Mouse (Mus musculus): Measurements from ENCODE around the gene Trim3. TPM values are rescaled to one million over a fixed set of nuclear protein-coding genes. Genes with fewer than 3 reads are reported as not detected.

Trim3 gene
- polyA plus RNA-seq, 1 experiment from 2014 or later = 85.5 TPM

DNA sequence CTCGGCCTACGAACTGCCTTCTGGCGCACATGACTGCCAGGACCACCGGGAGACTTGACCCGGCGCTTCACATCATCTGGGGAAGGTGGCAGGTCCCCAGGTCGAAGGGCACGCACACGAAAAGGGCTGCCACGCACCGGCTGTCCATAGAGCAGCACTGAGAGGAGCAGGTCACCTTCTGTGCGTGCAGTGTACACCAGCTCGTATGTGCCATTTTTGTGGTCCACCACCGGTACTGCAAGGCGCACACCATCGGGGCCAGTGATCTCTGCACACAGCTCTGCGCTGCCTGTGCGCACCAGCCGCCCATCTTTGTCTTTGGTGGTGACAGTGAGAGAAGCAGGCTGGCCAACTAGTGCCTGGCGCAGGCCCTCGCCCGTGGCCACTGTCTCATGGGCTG is 15.6 kb downstream of the Trim3 start:
- peaks cover 99% of the 10 kb centered on the region for H3K36me3 ChIP-seq (replicated peaks; ENCODE audit: control insufficient read depth, insufficient read depth)
- H3K4me2 ChIP-seq (replicated peaks) = no peak overlapping the region
- no peaks in the 10 kb centered on the region for H3K4me1 ChIP-seq (replicated peaks; ENCODE audit: control insufficient read depth, insufficient read depth, low read length)
- no peaks in the 10 kb centered on the region for H3K27me3 ChIP-seq (ENCODE audit: control insufficient read depth, insufficient read depth, low read length)
- H3K9me3 ChIP-seq (ENCODE audit: control insufficient read depth, low read length) = no peaks in the 10 kb centered on the region
- DNase-seq (ENCODE audit: low spot score) = no peak
- WGBS = 96% methylated on average over 22 of the region's 22 CpGs
- no peak overlapping the region for H3K4me3 ChIP-seq (replicated peaks; ENCODE audit: low read length)
- no peak overlapping the region for H3K27ac ChIP-seq
- ATAC-seq (ENCODE audit: low FRiP score) = no peak
- H3K9ac ChIP-seq = no peak overlapping the region

DNA sequence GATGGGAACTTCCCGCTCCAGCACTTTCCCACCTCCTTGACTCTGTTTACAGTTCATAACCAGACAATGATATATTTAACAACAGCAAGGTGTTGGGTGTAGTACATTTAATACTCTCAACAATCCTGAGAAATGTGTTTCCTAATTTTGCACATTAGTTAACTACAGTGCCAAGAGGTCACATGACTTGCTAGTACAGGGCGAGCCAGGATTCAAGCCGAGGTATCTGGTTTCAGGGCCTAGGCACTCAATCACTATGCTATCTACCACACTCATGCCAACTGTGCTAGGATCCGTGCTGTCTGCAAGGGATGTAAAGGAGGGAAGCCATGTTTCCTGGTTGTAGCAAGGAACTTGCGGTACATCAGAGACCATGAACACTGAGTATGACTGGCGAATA is 16.8 kb downstream of the Trim3 start:
- 95% methylated on average over 6 of the region's 6 CpGs for WGBS
- ATAC-seq (ENCODE audit: low FRiP score) (no peak), DNase-seq (ENCODE audit: low spot score) (no peak)
- Histone ChIP-seq H3K27ac (no peak overlapping the region), H3K27me3 (ENCODE audit: control insufficient read depth, insufficient read depth, low read length) (no peaks in the 10 kb centered on the region), H3K36me3 (replicated peaks; ENCODE audit: control insufficient read depth, insufficient read depth) (peaks cover 99% of the 10 kb centered on the region), H3K4me1 (replicated peaks; ENCODE audit: control insufficient read depth, insufficient read depth, low read length) (no peaks in the 10 kb centered on the region), H3K4me3 (replicated peaks; ENCODE audit: low read length) (no peak overlapping the region), H3K9ac (no peak overlapping the region), H3K4me2 (replicated peaks) (no peak overlapping the region), H3K9me3 (ENCODE audit: control insufficient read depth, low read length) (no peaks in the 10 kb centered on the region)

DNA sequence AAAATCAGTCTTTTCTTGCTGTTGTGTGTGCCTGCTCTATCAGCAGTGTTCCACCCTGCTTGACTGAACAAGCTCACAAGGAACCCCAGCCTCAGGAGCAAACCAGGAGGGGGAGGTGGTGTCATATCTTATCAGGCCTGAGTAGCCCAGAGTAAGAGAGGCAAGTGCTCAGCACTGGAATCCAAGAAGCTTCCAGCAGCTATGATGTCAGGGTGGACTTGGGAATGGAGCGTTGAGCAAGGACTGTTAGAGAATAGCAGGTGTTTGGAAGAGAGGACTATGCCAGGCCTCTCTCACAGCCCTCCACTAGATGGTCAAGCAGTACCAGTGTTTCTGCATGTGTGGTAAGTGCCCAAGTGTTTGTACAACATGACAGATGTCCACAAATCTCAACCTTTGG is 17.7 kb downstream of the Trim3 start:
- Histone ChIP-seq H3K27ac (no peak overlapping the region), H3K9ac (no peak overlapping the region), H3K4me1 (replicated peaks; ENCODE audit: control insufficient read depth, insufficient read depth, low read length) (no peaks in the 10 kb centered on the region), H3K4me3 (replicated peaks; ENCODE audit: low read length) (no peak overlapping the region), H3K27me3 (ENCODE audit: control insufficient read depth, insufficient read depth, low read length) (no peaks in the 10 kb centered on the region), H3K36me3 (replicated peaks; ENCODE audit: control insufficient read depth, insufficient read depth) (peaks cover 99% of the 10 kb centered on the region), H3K4me2 (replicated peaks) (no peak overlapping the region), H3K9me3 (ENCODE audit: control insufficient read depth, low read length) (no peaks in the 10 kb centered on the region)
- 100% methylated on average over 1 of the region's 1 CpGs for WGBS
- DNase-seq (ENCODE audit: low spot score) = no peak
- no peak for ATAC-seq (ENCODE audit: low FRiP score)

DNA sequence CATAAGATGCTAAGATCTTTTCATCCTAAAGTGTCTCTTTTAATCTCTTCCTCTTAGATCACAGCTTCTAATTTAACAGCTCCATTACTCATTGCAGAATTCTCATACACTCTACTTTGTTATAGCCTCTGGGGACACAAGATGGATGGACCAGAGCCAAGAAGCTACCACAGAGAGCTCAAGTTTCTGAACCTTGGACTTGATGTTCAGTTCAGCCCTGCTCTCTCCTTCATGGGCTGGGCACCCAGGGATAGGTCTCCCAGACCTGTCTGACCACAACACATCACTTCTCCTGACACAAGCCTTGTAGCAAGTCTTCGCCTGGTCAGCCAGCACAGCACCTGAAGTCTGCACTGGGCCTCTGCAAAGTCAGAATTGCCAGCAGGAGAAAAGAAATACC is 19.0 kb downstream of the Trim3 start:
- peaks cover 98% of the 10 kb centered on the region for H3K36me3 ChIP-seq (replicated peaks; ENCODE audit: control insufficient read depth, insufficient read depth)
- H3K4me3 ChIP-seq (replicated peaks; ENCODE audit: low read length) = no peak overlapping the region
- H3K27me3 ChIP-seq (ENCODE audit: control insufficient read depth, insufficient read depth, low read length) = no peaks in the 10 kb centered on the region
- no peak overlapping the region for H3K4me2 ChIP-seq (replicated peaks)
- H3K9me3 ChIP-seq (ENCODE audit: control insufficient read depth, low read length) = no peaks in the 10 kb centered on the region
- ATAC-seq (ENCODE audit: low FRiP score) (no peak), DNase-seq (ENCODE audit: low spot score) (no peak)
- no peaks in the 10 kb centered on the region for H3K4me1 ChIP-seq (replicated peaks; ENCODE audit: control insufficient read depth, insufficient read depth, low read length)
- no peak overlapping the region for H3K9ac ChIP-seq
- whole genome bisulfite sequencing = 96% methylated on average over 1 of the region's 1 CpGs
- H3K27ac ChIP-seq = no peak overlapping the region

DNA sequence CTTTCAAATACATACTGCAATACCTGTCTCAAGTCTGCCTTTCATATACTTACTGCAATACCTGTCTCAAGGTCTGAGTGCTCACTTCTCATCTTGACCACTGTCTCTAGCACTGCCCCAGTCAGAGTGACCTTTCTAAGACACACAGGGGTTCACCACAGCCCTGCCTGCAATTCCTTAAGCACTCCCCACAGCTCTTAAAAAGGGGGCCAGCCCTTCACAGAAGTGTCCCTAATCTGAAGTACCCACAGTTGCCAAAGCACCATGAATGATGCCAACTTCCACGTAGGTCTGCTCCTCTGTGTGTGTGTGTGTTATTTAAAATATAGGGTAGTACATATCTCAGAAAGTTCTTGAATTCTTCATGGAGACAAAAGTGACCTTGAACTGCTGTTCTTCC is 21.6 kb downstream of the Trim3 start:
- Histone ChIP-seq H3K9me3 (ENCODE audit: control insufficient read depth, low read length) (no peaks in the 10 kb centered on the region), H3K4me2 (replicated peaks) (no peak overlapping the region), H3K4me1 (replicated peaks; ENCODE audit: control insufficient read depth, insufficient read depth, low read length) (no peaks in the 10 kb centered on the region), H3K4me3 (replicated peaks; ENCODE audit: low read length) (no peak overlapping the region), H3K36me3 (replicated peaks; ENCODE audit: control insufficient read depth, insufficient read depth) (peaks cover 71% of the 10 kb centered on the region), H3K27ac (no peak overlapping the region), H3K27me3 (ENCODE audit: control insufficient read depth, insufficient read depth, low read length) (no peaks in the 10 kb centered on the region), H3K9ac (no peak overlapping the region)
- ATAC-seq (ENCODE audit: low FRiP score) (no peak), DNase-seq (ENCODE audit: low spot score) (no peak)
- 96% methylated on average over 1 of the region's 1 CpGs for WGBS

DNA sequence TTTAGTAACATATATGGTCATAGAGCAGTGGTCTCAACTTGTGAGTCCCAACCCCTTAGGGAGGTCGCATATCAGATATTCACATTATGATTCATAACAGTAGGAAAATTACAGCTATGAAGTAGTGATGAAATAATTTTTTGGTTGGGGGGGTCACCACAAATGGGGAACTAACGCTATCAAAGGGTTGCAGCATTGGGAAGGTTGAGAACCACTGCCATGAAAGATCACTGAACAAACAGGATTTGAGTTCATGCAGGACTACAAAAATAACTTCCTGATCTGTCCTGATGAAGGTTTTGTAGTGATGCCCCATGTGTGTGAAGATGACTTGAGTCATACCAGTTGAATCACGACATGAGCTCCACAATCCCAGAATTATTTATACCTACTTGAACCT is 24.9 kb downstream of the Trim3 start:
- 91% methylated on average over 3 of the region's 3 CpGs for WGBS
- no peak overlapping the region for H3K4me3 ChIP-seq (replicated peaks; ENCODE audit: low read length)
- no peaks in the 10 kb centered on the region for H3K4me1 ChIP-seq (replicated peaks; ENCODE audit: control insufficient read depth, insufficient read depth, low read length)

DNA sequence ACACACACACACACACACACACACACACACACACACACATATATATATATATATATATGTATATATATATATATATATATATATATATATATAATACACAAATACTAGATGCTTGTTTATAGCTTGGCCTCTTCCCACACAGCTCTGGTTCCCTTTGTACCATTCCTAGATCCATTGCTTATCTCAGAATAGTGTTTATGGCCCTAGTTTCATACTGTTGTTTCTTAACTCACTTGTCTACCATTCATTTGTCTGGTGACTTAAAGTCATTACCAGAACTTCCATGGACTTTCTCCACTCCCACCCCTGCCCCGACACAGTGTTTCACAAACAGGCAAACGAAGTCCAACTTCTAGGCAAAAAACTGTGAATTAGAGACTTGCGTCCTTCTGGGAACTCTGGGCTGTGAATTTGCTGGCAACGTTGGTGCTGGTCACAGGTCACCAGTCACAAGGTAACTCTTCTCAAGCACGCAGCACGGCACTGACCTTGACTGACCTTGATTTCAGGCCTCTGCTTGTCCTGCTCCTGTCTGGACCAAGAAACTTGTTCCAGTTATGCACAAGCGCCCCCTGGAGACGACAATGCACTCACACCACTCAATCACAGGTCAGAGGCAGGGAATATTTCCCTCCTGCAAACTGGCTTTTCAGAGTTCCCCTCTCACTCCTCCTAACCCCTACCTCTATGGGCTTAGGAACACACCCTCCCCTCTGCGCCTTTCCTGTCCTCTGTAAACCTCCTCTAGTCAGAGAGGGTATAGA is 30.3 kb downstream of the Trim3 start:
- Histone ChIP-seq H3K4me3 (replicated peaks; ENCODE audit: low read length) (no peak overlapping the region), H3K9ac (no peak overlapping the region), H3K27me3 (ENCODE audit: control insufficient read depth, insufficient read depth, low read length) (no peaks in the 10 kb centered on the region), H3K27ac (no peak overlapping the region), H3K9me3 (ENCODE audit: control insufficient read depth, low read length) (no peaks in the 10 kb centered on the region), H3K36me3 (replicated peaks; ENCODE audit: control insufficient read depth, insufficient read depth) (no peaks in the 10 kb centered on the region), H3K4me1 (replicated peaks; ENCODE audit: control insufficient read depth, insufficient read depth, low read length) (no peaks in the 10 kb centered on the region), H3K4me2 (replicated peaks) (no peak overlapping the region)
- peak; percentile 46; the same call in 1 of the 2 replicates for ATAC-seq (ENCODE audit: low FRiP score)
- DNase-seq (ENCODE audit: low spot score) = peak; percentile 61
- WGBS = 35% methylated on average over 9 of the region's 9 CpGs

More for the DNA sequence above, 24.9 kb downstream of the Trim3 start:
- H3K27me3 ChIP-seq (ENCODE audit: control insufficient read depth, insufficient read depth, low read length) = no peaks in the 10 kb centered on the region
- H3K4me2 ChIP-seq (replicated peaks) = no peak overlapping the region
- H3K27ac ChIP-seq = no peak overlapping the region
- DNase-seq (ENCODE audit: low spot score) (no peak), ATAC-seq (ENCODE audit: low FRiP score) (no peak)
- H3K9me3 ChIP-seq (ENCODE audit: control insufficient read depth, low read length) = no peaks in the 10 kb centered on the region
- peaks cover 38% of the 10 kb centered on the region for H3K36me3 ChIP-seq (replicated peaks; ENCODE audit: control insufficient read depth, insufficient read depth)
- no peak overlapping the region for H3K9ac ChIP-seq

DNA sequence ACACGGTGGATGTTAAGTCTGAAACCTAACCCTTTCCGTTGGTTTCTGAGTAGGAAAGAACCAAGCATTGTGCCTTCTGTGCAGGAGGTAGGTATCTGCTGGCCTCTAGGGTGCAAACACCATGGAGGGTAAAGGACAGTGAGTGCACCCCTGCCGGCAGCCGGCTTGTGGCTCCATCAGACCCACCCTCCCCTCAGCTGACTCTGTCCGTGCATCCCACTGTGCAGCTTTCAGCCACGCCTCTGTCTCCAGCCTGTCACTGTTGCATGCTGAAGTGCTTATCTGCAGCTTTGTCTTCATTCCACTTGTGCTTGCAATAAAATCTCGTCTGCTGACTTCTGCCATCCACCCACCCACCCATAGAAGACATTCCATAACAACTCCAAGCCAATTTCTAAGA is 43.3 kb downstream of the Trim3 start:
- no peaks in the 10 kb centered on the region for H3K27me3 ChIP-seq (ENCODE audit: control insufficient read depth, insufficient read depth, low read length)
- no peak overlapping the region for H3K9ac ChIP-seq
- no peaks in the 10 kb centered on the region for H3K9me3 ChIP-seq (ENCODE audit: control insufficient read depth, low read length)
- no peaks in the 10 kb centered on the region for H3K36me3 ChIP-seq (replicated peaks; ENCODE audit: control insufficient read depth, insufficient read depth)
- H3K27ac ChIP-seq = no peak overlapping the region
- ATAC-seq (ENCODE audit: low FRiP score) (no peak), DNase-seq (ENCODE audit: low spot score) (no peak)
- H3K4me1 ChIP-seq (replicated peaks; ENCODE audit: control insufficient read depth, insufficient read depth, low read length) = no peaks in the 10 kb centered on the region
- H3K4me2 ChIP-seq (replicated peaks) = no peak overlapping the region
- H3K4me3 ChIP-seq (replicated peaks; ENCODE audit: low read length) = no peak overlapping the region
- 25% methylated on average over 7 of the region's 7 CpGs for WGBS

DNA sequence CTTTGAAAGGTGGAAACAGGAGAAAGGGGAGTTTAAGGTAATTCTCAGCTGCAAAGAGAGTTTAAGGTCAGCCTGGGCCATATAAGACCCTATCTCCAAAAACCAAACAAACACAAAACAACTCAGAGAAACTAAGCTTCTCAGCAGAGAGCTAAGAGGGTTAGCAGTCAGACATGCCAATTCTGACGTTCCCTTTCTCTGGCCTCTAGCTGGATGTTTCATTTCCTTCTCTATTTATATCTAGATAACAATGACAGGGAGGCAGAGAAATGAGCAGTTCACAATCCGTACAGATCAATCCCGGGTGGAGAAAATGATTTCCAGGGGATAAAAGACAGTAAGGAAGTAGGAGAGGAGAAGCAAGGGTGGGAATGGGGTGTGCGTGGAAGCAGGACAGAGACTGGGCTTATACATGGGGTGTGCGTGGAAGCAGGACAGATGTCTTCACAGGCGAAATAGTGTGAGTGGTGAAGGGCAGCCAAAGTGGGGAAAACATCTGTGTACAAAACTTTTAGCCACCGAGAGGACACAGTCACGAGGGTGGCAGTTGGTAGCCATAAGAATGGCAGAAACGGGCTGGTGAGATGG is 45.0 kb downstream of the Trim3 start:
- H3K36me3 ChIP-seq (replicated peaks; ENCODE audit: control insufficient read depth, insufficient read depth) = no peaks in the 10 kb centered on the region
- H3K27me3 ChIP-seq (ENCODE audit: control insufficient read depth, insufficient read depth, low read length) = no peaks in the 10 kb centered on the region
- WGBS = 81% methylated on average over 9 of the region's 9 CpGs
- H3K9me3 ChIP-seq (ENCODE audit: control insufficient read depth, low read length) = no peaks in the 10 kb centered on the region
- DNase-seq (ENCODE audit: low spot score) (no peak), ATAC-seq (ENCODE audit: low FRiP score) (no peak)
- no peak overlapping the region for H3K27ac ChIP-seq
- H3K4me1 ChIP-seq (replicated peaks; ENCODE audit: control insufficient read depth, insufficient read depth, low read length) = no peaks in the 10 kb centered on the region
- H3K9ac ChIP-seq = no peak overlapping the region
- H3K4me2 ChIP-seq (replicated peaks) = no peak overlapping the region
- no peak overlapping the region for H3K4me3 ChIP-seq (replicated peaks; ENCODE audit: low read length)
